Mouse (Mus musculus) CD4-positive helper T cell, adult 2 months (primary cell): ENCODE results near the gene Mcrip2.

ENCODE experiments used
- DNase-seq: peaks from one replicate; pipeline ENCODE4 v3.0.0-alpha.2; 2012; ENCODE audit warnings: low read depth, missing footprints, low spot score

The Mcrip2 gene

DNA sequence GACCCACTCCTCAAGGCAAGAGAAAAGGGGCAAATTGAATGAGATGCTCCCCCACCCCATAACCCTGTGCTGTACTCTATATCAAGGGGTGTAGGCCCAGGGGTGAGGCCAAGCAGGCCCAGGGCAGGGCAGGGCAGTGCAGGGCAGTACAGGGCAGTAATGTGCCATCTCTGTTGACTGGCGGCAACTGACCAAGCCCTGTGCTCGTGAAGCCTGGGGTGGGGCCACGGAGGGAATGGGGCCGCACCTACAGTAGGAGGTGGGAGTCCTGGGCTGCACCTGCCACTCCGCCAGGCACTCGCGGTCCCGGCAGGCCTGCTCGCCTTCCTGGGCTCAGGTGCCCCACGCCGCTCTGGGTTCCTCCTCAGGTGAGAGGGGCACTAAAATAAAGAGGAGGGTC, 3.3 kb downstream of the Mcrip2 start:
- DNase-seq = no peak

DNA sequence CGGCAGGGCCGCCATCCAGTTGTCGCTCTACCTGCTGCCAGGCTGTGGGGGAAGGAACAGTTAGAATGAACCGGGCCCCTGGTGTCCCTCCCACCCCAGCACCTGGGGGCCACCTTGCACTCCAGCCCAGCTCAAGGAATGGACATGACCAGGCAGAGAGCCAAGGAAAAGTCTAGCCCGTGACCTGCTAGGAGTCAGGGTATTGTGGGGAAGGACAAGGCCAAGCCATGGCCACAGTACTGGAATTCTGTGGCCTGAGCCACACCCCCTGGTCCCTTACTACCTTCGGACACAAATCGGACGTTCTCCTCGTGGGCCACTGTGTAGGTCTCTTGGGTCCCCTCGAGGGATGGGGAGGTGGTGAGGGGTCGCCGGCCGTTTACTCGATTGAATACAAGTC, 4.3 kb downstream of the Mcrip2 start:
- DNase-seq = no peak

DNA sequence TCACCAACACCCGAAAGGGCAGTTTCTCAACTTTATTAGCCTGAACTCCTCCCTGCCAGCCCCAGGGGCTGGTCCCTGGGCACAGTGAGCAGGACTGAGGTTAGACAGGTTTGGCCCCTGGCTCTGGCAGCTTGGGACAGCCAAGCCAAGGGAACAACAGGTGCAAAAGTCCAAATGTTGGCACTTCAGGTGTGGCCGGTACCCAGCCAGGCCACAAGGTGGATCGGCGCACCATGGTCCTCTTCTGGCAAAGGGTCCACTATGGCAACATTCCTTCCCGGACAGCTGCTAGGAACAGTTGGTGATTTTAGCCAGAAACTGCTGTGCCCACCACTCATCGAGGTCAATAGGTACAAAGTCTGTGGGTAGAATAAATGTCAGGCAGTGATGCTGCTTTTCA, 4.9 kb downstream of the Mcrip2 start:
- no peak for DNase-seq

- no peak for DNase-seq
Measured at GRCm38 (mm10) chr17:25861704-25862612, 6.6 kb downstream of the Mcrip2 start.

DNA sequence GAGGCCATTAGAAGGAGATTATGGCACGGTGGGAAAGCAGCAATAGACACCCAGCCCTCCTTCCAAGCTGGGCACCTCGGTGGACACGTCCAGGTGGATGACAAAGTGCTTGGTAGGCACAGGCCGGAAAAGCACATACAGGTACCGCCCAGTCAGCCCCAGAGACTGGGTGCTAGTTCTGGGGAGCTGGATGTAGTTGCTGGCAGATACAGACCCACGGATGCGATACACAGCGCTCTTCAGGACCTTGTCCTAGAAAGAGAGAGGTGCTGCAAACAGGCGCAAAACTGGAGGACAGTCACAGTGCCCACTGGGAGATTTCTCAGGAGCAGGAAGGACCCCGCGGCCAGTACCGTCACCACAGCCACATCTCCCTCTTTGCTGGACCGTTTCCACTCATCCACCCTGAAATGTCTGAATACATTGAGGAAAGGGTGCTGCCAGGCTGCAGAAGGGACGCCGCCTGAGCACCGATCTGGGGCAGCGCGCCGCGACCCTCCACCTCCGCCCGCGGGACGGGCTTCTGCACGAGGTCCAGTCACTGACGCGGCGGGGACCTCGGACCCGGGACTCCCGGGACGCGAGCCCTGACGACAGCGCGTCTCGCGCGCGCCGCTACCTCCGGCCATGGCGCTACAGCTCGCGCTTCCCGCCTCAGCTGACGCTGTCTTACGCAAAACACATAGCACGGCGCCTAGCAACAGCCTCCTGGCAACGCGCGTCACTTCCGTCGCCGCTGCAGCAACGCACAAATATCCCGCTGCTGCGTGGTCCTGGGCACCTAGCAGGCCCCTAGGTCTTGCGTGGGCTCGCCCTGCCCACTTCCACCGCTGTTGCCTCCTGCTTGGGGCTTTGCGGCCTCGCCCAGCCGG, 7.5 kb downstream of the Mcrip2 start, which contains the start of gene Wdr90:
Gene Wdr90, minus strand, starts transcription at position 670 of the 872 bp plus-strand sequence.
- peak; percentile 96 for DNase-seq

DNA sequence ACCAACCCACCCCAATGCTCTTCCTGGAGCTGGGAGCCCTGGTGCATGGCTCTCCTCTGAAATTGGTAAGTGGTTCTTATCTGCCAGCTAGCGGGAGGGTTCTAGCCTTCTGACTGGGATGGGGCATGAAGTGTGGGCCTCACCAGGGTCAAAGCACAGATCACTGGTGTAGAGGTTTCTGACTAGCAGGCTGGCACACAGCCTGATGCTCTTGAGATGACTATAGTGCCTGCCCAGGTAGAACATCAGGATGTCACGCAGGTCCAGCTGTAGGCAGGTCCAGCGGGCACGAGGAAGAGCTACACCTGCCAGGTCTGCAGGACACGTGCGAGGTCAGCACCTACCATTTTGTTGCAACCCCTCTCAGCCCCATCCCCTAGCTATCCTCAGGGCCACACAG, 8.3 kb downstream of the Mcrip2 start:
- no peak for DNase-seq

DNA sequence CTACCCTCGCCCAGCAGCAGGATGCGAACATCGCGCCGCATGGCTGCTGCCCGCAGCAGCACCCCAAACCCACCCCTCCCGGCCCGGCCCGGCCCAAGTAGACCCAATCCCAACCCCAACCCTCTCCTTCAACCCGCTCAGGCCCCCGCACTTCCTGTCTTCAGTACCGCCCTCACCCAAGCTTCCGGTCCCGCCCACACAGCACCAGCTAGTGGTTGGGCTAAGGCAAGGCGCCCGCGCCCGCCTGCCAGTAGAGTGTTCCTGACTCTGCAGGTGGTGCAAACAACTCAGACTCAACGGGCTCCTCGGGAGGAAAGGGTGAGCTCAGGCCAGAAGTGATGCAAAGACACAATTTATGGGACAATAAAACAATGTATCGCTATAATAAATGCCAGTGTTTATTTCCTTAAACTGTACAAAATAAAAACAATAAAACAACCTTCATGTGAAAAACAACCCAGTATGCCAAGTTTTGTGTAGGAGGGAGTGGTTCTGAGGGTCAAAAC, 24.1 kb downstream of the Mcrip2 start, which contains the start of gene Rhot2:
Gene Rhot2, minus strand, starts transcription at position 456 of the 506 bp plus-strand sequence.
- DNase-seq = peak; percentile 96

DNA sequence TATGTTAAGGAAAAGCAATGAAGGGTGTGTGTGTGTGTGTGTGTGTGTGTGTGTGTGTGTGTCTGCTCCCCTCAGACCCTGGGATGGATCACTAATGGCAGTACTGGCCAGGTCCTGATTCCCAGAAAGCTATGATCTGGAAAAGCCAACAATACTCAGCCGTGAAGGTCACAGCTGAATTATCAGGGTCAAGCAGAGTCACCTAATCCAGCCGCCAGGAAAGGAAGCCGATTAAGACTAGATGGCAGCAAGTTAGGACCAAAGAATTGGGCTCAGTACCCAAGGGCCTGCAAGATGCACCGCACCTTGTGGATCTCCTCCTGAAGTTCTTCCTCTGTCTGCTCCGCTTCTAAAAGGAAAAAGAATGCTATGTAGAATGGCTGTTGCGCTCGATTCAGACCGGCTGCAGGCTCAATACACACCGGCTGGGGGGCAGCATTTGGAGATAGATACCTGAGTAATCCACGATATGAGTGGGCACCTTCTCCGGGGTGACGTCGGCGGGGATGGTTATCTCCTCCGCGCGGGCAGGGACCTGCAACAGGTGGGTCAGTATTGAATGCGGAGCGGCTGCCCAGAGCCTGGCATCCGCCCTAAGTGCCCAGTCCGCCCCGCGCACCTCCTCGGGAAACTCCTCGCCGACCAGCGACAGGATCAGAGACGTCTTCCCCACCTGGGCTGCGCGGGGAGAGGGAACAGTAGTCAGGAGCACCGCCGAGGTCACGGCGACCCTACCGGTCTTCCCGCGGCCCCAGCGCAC, 24.7 kb downstream of the Mcrip2 start:
- no peak for DNase-seq

GRCm38 (mm10) chr17:25843122-25843521, 25.4 kb downstream of the Mcrip2 start:
- DNase-seq = no peak

DNA sequence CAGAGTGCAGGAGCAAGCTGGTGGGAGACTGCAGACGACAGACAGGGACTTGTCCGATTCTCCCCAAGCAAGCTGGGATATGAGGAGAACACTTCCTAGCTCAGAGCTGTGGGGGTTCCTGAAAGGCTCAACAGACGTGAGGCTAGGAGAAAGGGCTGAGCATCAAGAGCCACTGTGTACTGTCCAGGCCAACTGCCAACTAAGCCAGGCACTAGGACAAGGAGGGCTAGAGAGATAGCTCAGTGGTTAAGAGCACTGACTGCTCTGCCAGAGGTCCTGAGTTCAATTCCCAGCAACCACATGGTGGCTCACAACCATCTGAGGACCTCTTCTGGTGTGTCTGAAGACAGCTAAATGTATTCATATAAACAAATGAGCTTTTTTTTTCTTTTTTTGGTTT, 26.1 kb downstream of the Mcrip2 start:
- DNase-seq = no peak

- DNase-seq = no peak
Measured at GRCm38 (mm10) chr17:25841117-25841880, 27.3 kb downstream of the Mcrip2 start, which contains the start of gene Gm20683. Gene Gm20683 (minus strand): TSS chr17:25841763.

- no peak for DNase-seq
Measured at GRCm38 (mm10) chr17:25840519-25840918, 28.0 kb downstream of the Mcrip2 start.

DNA sequence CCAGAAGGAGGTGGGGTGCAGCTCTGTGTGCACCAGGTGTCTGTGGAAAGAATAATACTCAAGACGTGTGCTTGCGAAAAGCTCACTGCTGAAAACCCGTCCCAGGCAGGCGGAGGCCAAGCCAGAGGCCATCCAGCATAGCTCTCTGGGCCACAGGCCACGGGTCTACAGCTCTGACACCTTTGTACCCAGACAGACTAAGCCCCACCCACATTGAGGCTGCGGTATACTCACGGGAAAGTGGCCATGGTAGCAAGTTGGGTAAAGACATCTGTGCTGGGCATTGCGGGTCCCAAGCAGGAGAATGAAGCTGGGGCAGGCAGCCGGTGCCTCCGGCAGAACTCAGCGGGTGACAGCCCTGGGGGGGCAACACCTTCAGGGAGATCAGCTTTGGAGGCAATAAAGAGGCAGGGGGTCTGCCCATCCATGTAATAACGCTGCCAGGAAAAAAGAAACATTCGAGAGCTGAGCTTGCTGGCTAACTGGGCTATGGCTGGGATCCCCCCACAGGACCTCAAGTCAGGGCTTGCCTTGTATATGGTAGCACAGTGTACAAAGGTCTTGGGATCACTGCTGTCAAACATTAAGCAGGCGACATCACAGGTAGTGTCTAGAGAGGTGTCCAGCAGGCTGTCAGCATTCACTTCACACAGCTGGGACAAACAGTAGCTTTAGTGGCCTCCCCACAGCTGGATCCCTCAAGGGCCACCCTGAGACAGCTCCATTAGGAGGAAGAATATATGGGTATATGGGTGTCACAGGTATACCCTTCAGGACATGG, 28.9 kb downstream of the Mcrip2 start:
- no peak for DNase-seq

DNA sequence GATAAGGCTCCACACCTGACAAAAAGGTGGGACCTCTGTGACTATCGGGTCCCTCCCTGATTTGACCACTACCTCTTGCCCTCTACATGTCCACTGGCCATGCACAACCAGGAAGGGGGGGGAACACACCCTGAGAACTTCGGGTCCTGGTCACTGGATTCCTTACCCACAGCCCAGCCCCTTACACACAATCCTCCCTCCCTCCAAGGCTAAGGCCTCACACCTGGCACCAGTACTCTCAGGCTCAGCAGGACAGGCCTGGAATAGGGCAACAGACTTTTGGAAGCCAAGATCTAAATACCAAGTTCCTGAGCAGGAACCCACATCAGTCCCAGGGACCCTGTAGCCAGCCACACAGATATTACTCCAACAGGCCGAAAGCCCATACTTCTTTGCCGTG, 29.7 kb downstream of the Mcrip2 start:
- DNase-seq = no peak

GRCm38 (mm10) chr17:25837533-25837932, 31.0 kb downstream of the Mcrip2 start:
- peak; percentile 40 for DNase-seq

DNA sequence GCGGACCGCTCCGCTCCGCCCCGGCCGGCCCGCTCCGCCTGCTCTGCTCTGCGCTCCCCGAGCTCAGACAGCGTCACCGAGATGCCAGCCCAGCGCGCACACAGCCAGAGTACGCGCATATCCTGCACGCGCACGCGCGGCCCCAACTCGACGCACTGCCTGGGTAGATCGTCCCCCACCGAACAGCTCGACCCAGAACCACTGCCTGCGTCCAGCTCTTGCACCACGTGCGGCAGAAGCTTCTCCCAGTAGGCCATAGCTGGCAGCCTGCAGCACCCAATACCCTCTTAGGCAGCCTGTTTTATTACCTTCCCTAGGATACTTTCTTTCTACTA, 31.5 kb downstream of the Mcrip2 start, which contains the start of gene Rhbdl1:
Gene Rhbdl1, minus strand, starts transcription at position 220 of the 335 bp plus-strand sequence.
- peak; percentile 57 for DNase-seq

GRCm38 (mm10) chr17:25836397-25837075, 32.0 kb downstream of the Mcrip2 start:
- DNase-seq = no peak

- DNase-seq = no peak
Measured at GRCm38 (mm10) chr17:25835816-25836215, 32.7 kb downstream of the Mcrip2 start.

GRCm38 (mm10) chr17:25835301-25835700, 33.3 kb downstream of the Mcrip2 start:
- DNase-seq = no peak
